9 mouse cellular contexts compared by ENCODE assay signal in genomic region chr4:119140126-119140525, GRCm38 (mm10). TPM values are rescaled to one million over a fixed set of nuclear protein-coding genes. Genes with fewer than 3 reads are reported as not detected.
A peak's percentile ranks its signal among the peaks of the same experiment; 100 is the strongest.
DNase-seq lines count a peak whose midpoint lies in the region; ATAC-seq and TF ChIP-seq lines count a peak whose summit lies in the region.
"Had no signal": no experiment of that assay in that cellular context is flagged by ENCODE, and none has a peak within 500 bp of the region (broad histone marks: within the 10 kb centered on the region; RNA-seq: fewer than 3 reads in every experiment).

No protein-coding gene starts in this region.

- no peak overlapping the region for H3K4me2 ChIP-seq in kidney, embryonic 15.5 days
- H3K4me2 ChIP-seq: midbrain, embryonic 12.5 days had no signal

- in situ Hi-C loops in ES-E14 (cut with MboI; ENCODE audit: low sequenced_read_pairs in 2 of 2, unreplicated experiment in 2 of 2) = no loop called here

- H3K4me1 ChIP-seq in kidney, adult 2 months (ENCODE audit: control insufficient read depth, insufficient read depth, low read length) = 0 out of 2 replicates have a peak, but pooled peaks cover 3% of the 10 kb centered on the region
- H3K4me1 ChIP-seq in kidney, embryonic 15.5 days = peaks cover 15% of the 10 kb centered on the region
- peaks cover 8 to 25% of the 10 kb centered on the region in 2 experiments; a peak in 3 of 4 replicates for H3K4me1 ChIP-seq in ES-E14 (ENCODE audit: control insufficient read depth in 2 of 2, insufficient read depth in 2 of 2, low read length in 2 of 2, poor library complexity in 1 of 2)
- H3K4me1 ChIP-seq in small intestine, adult 2 months (ENCODE audit: control insufficient read depth, insufficient read depth, insufficient read length, low read length) = peaks cover 4% of the 10 kb centered on the region

- TF ChIP-seq CTCF in kidney, adult 2 months (conservative IDR thresholded peaks at IDR 0.05; ENCODE audit: insufficient read depth, insufficient read length, low read depth, low read length) = peak; percentile 94
- peak; percentile 77; the same call in 1 of the 2 replicates for TF ChIP-seq CTCF in brain, embryonic 14.5 days (IDR thresholded peaks at IDR 0.05; ENCODE audit: borderline replicate concordance, extremely low read depth, insufficient read depth, insufficient read length)
- peak; percentile 86; the same call in 1 of the 2 replicates for TF ChIP-seq CTCF in small intestine, adult 2 months (IDR thresholded peaks at IDR 0.05; ENCODE audit: extremely low read depth, insufficient read length, insufficient replicate concordance, low read depth, low read length)

- WGBS in kidney, adult 2 months = 57% methylated on average over 3 of the region's 3 CpGs
- WGBS in kidney, embryonic 15.5 days = 55% methylated on average over 3 of the region's 3 CpGs
- WGBS in small intestine, adult 2 months = 51% methylated on average over 3 of the region's 3 CpGs

- TF ChIP-seq POLR2A in kidney, adult 2 months (IDR thresholded peaks at IDR 0.05; ENCODE audit: low read depth, low read length) = no peak
- no peak for TF ChIP-seq POLR2A in brain, embryonic 14.5 days (IDR thresholded peaks at IDR 0.05; ENCODE audit: borderline replicate concordance, extremely low read depth, insufficient read depth, insufficient read length, poor library complexity, severe bottlenecking)
- no peak for TF ChIP-seq POLR2A in small intestine, adult 2 months (IDR thresholded peaks at IDR 0.05; ENCODE audit: low read depth, low read length)

- no peak overlapping the region for H3K9ac ChIP-seq in kidney, embryonic 15.5 days
- no peak overlapping the region for H3K9ac ChIP-seq in ES-E14 (ENCODE audit: insufficient read depth, low read depth, low read length, poor library complexity, severe bottlenecking)
- H3K9ac ChIP-seq: midbrain, embryonic 12.5 days had no signal

- no peaks in the 10 kb centered on the region for H3K9me3 ChIP-seq in kidney, embryonic 15.5 days (replicated peaks)
- H3K9me3 ChIP-seq in ES-E14 (ENCODE audit: control insufficient read depth, insufficient read depth, low read depth, low read length) = no peaks in the 10 kb centered on the region
- H3K9me3 ChIP-seq: midbrain, embryonic 12.5 days had no signal

- H3K27me3 ChIP-seq in kidney, adult 2 months (replicated peaks; ENCODE audit: control insufficient read depth, insufficient read depth, low read length) = no peaks in the 10 kb centered on the region
- 0 out of 2 replicates have a peak, but pooled peaks cover 3% of the 10 kb centered on the region for H3K27me3 ChIP-seq in kidney, embryonic 15.5 days
- no peaks in the 10 kb centered on the region for H3K27me3 ChIP-seq in small intestine, adult 2 months (ENCODE audit: control insufficient read depth, insufficient read depth, low read length)
- H3K27me3 ChIP-seq: midbrain, embryonic 12.5 days had no signal

- peak; percentile 72 for DNase-seq in kidney, adult 2 months
- DNase-seq in ES-E14 (ENCODE audit: low read depth, low spot score) = peak; percentile 74
- peak; percentile 31 for DNase-seq in brain, embryonic 14.5 days (ENCODE audit: low read depth)
- DNase-seq in kidney, postnatal 36 days = peak; percentile 52 to 75
- DNase-seq in urinary bladder, postnatal 25 days (ENCODE audit: low spot score) = no peak
- no peak for DNase-seq in layer of hippocampus, adult 9-10 months (ENCODE audit: low spot score)

- no peak overlapping the region for H3K27ac ChIP-seq in kidney, adult 2 months (ENCODE audit: insufficient read depth, low read depth, low read length)
- H3K27ac ChIP-seq in kidney, embryonic 15.5 days = no peak overlapping the region
- H3K27ac ChIP-seq in ES-E14 (ENCODE audit: insufficient read depth, low read depth, low read length, poor library complexity, severe bottlenecking) = no peak overlapping the region
- no peak overlapping the region for H3K27ac ChIP-seq in small intestine, adult 2 months (ENCODE audit: insufficient read depth, low read depth, low read length)
- H3K27ac ChIP-seq: midbrain, embryonic 12.5 days had no signal

- ATAC-seq in kidney, embryonic 15.5 days (replicated peaks; ENCODE audit: low FRiP score) = no peak

- no peak overlapping the region for H3K4me3 ChIP-seq in kidney, adult 2 months (ENCODE audit: insufficient read depth, low read depth, low read length)
- H3K4me3 ChIP-seq in kidney, embryonic 15.5 days (replicated peaks) = no peak overlapping the region
- no peak overlapping the region for H3K4me3 ChIP-seq in ES-E14 (ENCODE audit: insufficient read depth in 1 of 2, low read depth in 1 of 2, low read length in 2 of 2, poor library complexity in 1 of 2, severe bottlenecking in 1 of 2)
- H3K4me3 ChIP-seq in small intestine, adult 2 months (ENCODE audit: low read depth, low read length) = no peak overlapping the region
- H3K4me3 ChIP-seq: midbrain, embryonic 12.5 days had no signal

- H3K36me3 ChIP-seq in kidney, adult 2 months (ENCODE audit: control insufficient read depth, insufficient read depth, low read length) = no peaks in the 10 kb centered on the region; the same call in 1 of the 2 replicates
- H3K36me3 ChIP-seq in kidney, embryonic 15.5 days = peaks cover 25% of the 10 kb centered on the region
- H3K36me3 ChIP-seq in ES-E14 (ENCODE audit: control insufficient read depth, insufficient read depth, low read length, poor library complexity, severe bottlenecking) = peaks cover 25% of the 10 kb centered on the region
- H3K36me3 ChIP-seq in small intestine, adult 2 months (ENCODE audit: control insufficient read depth, insufficient read depth, low read length) = peaks cover 14% of the 10 kb centered on the region

TF ChIP-seq in ES-E14, 5 proteins besides CTCF, POLR2A, EP300 and RAD21:
- TF ChIP-seq ZC3H11A (IDR thresholded peaks at IDR 0.05; ENCODE audit: borderline replicate concordance, low read depth, low read length) (peak; percentile 67; the same call in 1 of the 2 replicates), ZNF384 (IDR thresholded peaks at IDR 0.05; ENCODE audit: low read depth, low read length) (no peak), CHD2 (IDR thresholded peaks at IDR 0.05; ENCODE audit: low read depth, low read length) (no peak), MAFK (IDR thresholded peaks at IDR 0.05; ENCODE audit: insufficient read depth, low read depth, low read length) (no peak), HCFC1 (IDR thresholded peaks at IDR 0.05; ENCODE audit: borderline replicate concordance, insufficient read depth, low read length) (no peak)

RNA-seq across cellular contexts. Expression of gene Slc2a1, which starts 31.6 kb away (rescaled TPM):
- polyA plus RNA-seq in kidney, adult 2 months (2012; rRNA removed) = 78.4 and 89.6 TPM in 2 replicates
- polyA plus RNA-seq in kidney, embryonic 15.5 days (2015; fragmentation: Nextera tagmentation; extraction: Ambion mirVana) = 78.5 and 91.6 TPM in 2 replicates
- total RNA-seq in ES-E14 (2012; rRNA removed) = 526 and 1,358 TPM in 2 replicates
- polyA plus RNA-seq in brain, embryonic 14.5 days (2012; rRNA removed) = 94.7 and 96.9 TPM in 2 replicates
- 20.1 and 24.1 TPM in 2 replicates for polyA plus RNA-seq in small intestine, adult 2 months (2012; rRNA removed)

RNA-seq across cellular contexts. Expression of gene Zfp691, which starts 33.9 kb away (rescaled TPM):
- 16.6 and 19.3 TPM in 2 replicates for polyA plus RNA-seq in kidney, adult 2 months (2012; rRNA removed)
- polyA plus RNA-seq in kidney, embryonic 15.5 days (2015; fragmentation: Nextera tagmentation; extraction: Ambion mirVana) = 9.6 and 13.6 TPM in 2 replicates
- 3.9 and 5.4 TPM in 2 replicates for total RNA-seq in ES-E14 (2012; rRNA removed)
- polyA plus RNA-seq in brain, embryonic 14.5 days (2012; rRNA removed) = 8.1 and 12.2 TPM in 2 replicates
- polyA plus RNA-seq in small intestine, adult 2 months (2012; rRNA removed) = 4.2 and 6.2 TPM in 2 replicates

RNA-seq across cellular contexts. Expression of gene Ermap, which starts 49.7 kb away (rescaled TPM):
- 0.04 and 0.08 TPM in 2 replicates for polyA plus RNA-seq in kidney, adult 2 months (2012; rRNA removed)
- polyA plus RNA-seq in kidney, embryonic 15.5 days (2015; fragmentation: Nextera tagmentation; extraction: Ambion mirVana) = 2.9 and 6.3 TPM in 2 replicates
- 0.18 TPM in 1 of 2 replicates, not detected in the other for total RNA-seq in ES-E14 (2012; rRNA removed)
- polyA plus RNA-seq in brain, embryonic 14.5 days (2012; rRNA removed) = 1.3 TPM in 2 replicates
- polyA plus RNA-seq in small intestine, adult 2 months (2012; rRNA removed) = 0.03 and 0.06 TPM in 2 replicates

RNA-seq across cellular contexts. Expression of gene Svbp, which starts 55.0 kb away (rescaled TPM):
- 29.2 and 35.4 TPM in 2 replicates for polyA plus RNA-seq in kidney, adult 2 months (2012; rRNA removed)
- 135 and 141 TPM in 2 replicates for polyA plus RNA-seq in kidney, embryonic 15.5 days (2015; fragmentation: Nextera tagmentation; extraction: Ambion mirVana)
- 29.9 and 33.0 TPM in 2 replicates for total RNA-seq in ES-E14 (2012; rRNA removed)
- 132 and 160 TPM in 2 replicates for polyA plus RNA-seq in brain, embryonic 14.5 days (2012; rRNA removed)
- polyA plus RNA-seq in small intestine, adult 2 months (2012; rRNA removed) = 10.2 and 17.0 TPM in 2 replicates

Comparison
In these comparisons a context has a peak if more than half of its experiments do, and no peak if none do; other contexts are left out.
1. DNase-seq: peak in kidney, adult 2 months (single experiment), ES-E14 (single experiment), brain, embryonic 14.5 days (single experiment) and kidney, postnatal 36 days (2 of 2); none in urinary bladder, postnatal 25 days (single experiment) and layer of hippocampus, adult 9-10 months (single experiment).
2. Peak in every context shown above with its lines, with median percentiles within 50 percentile points of each other: CTCF ChIP-seq.